Mouse (Mus musculus): ENCODE measurements around the gene Inpp5k. TPM values are rescaled to one million over a fixed set of nuclear protein-coding genes. Genes with fewer than 3 reads are reported as not detected.

Gene Inpp5k
- polyA plus RNA-seq, 1 experiment from 2014 or later, result 45.1 TPM

- peaks cover 24% of the 10 kb centered on the region for H3K4me1 ChIP-seq
- H3K9me3 ChIP-seq, result no peaks in the 10 kb centered on the region
- no peak for ATAC-seq (replicated peaks)
- no peaks in the 10 kb centered on the region for H3K36me3 ChIP-seq (replicated peaks)
- H3K9ac ChIP-seq, result no peak overlapping the region
- no peak overlapping the region for H3K27ac ChIP-seq
- H3K4me3 ChIP-seq, result no peak overlapping the region
- no peak overlapping the region for H3K4me2 ChIP-seq
- H3K27me3 ChIP-seq (replicated peaks), result peaks cover 25% of the 10 kb centered on the region
Observed at GRCm38 (mm10) chr11:75657841-75658240, 27.1 kb downstream of the Inpp5k start.

GRCm38 (mm10) chr11:75658311-75658710, 27.5 kb downstream of the Inpp5k start:
- H3K9ac ChIP-seq, result no peak overlapping the region
- no peak overlapping the region for H3K4me2 ChIP-seq
- no peak overlapping the region for H3K4me3 ChIP-seq
- H3K4me1 ChIP-seq, result peaks cover 24% of the 10 kb centered on the region
- no peaks in the 10 kb centered on the region for H3K9me3 ChIP-seq
- no peak for ATAC-seq (replicated peaks)
- no peak overlapping the region for H3K27ac ChIP-seq
- 92% methylated on average over 13 of the region's 13 CpGs for WGBS
- H3K27me3 ChIP-seq (replicated peaks), result peaks cover 21% of the 10 kb centered on the region
- H3K36me3 ChIP-seq (replicated peaks), result no peaks in the 10 kb centered on the region

GRCm38 (mm10) chr11:75658996-75659750, 28.4 kb downstream of the Inpp5k start:
- Histone ChIP-seq H3K27ac (no peak overlapping the region), H3K9ac (no peak overlapping the region), H3K36me3 (replicated peaks) (no peaks in the 10 kb centered on the region), H3K27me3 (replicated peaks) (peaks cover 14% of the 10 kb centered on the region), H3K4me2 (no peak overlapping the region), H3K9me3 (no peaks in the 10 kb centered on the region), H3K4me1 (peaks cover 19% of the 10 kb centered on the region), H3K4me3 (no peak overlapping the region)
- ATAC-seq (replicated peaks), result no peak
- 83% methylated on average over 14 of the region's 14 CpGs for WGBS

GRCm38 (mm10) chr11:75660081-75660590, 29.3 kb downstream of the Inpp5k start:
- WGBS, result 92% methylated on average over 12 of the region's 12 CpGs
- no peaks in the 10 kb centered on the region for H3K9me3 ChIP-seq
- no peak overlapping the region for H3K4me3 ChIP-seq
- no peak overlapping the region for H3K4me2 ChIP-seq
- no peak for ATAC-seq (replicated peaks)
- H3K36me3 ChIP-seq (replicated peaks), result no peaks in the 10 kb centered on the region
- no peak overlapping the region for H3K27ac ChIP-seq
- H3K27me3 ChIP-seq (replicated peaks), result peaks cover 4% of the 10 kb centered on the region
- no peak overlapping the region for H3K9ac ChIP-seq
- peaks cover 14% of the 10 kb centered on the region for H3K4me1 ChIP-seq

- ATAC-seq (replicated peaks), result no peak
- 90% methylated on average over 21 of the region's 21 CpGs for WGBS
Observed at GRCm38 (mm10) chr11:75660941-75661800, 30.4 kb downstream of the Inpp5k start.

GRCm38 (mm10) chr11:75662131-75662530, 31.3 kb downstream of the Inpp5k start:
- Histone ChIP-seq H3K27ac (no peak overlapping the region), H3K4me3 (no peak overlapping the region), H3K4me1 (no peaks in the 10 kb centered on the region), H3K27me3 (replicated peaks) (no peaks in the 10 kb centered on the region), H3K9me3 (no peaks in the 10 kb centered on the region), H3K36me3 (replicated peaks) (no peaks in the 10 kb centered on the region), H3K9ac (no peak overlapping the region), H3K4me2 (no peak overlapping the region)
- 89% methylated on average over 7 of the region's 7 CpGs for WGBS
- no peak for ATAC-seq (replicated peaks)

More at GRCm38 (mm10) chr11:75660941-75661800, 30.4 kb downstream of the Inpp5k start:
- Histone ChIP-seq H3K9ac (no peak overlapping the region), H3K4me2 (no peak overlapping the region), H3K4me3 (no peak overlapping the region), H3K27ac (no peak overlapping the region), H3K9me3 (no peaks in the 10 kb centered on the region), H3K27me3 (replicated peaks) (no peaks in the 10 kb centered on the region; the same call in 1 of the 2 replicates), H3K36me3 (replicated peaks) (no peaks in the 10 kb centered on the region), H3K4me1 (peaks cover 6% of the 10 kb centered on the region)

GRCm38 (mm10) chr11:75666296-75666695, 35.5 kb downstream of the Inpp5k start:
- H3K27me3 ChIP-seq (replicated peaks), result no peaks in the 10 kb centered on the region
- H3K27ac ChIP-seq, result no peak overlapping the region
- H3K9ac ChIP-seq, result no peak overlapping the region
- no peak overlapping the region for H3K4me3 ChIP-seq
- ATAC-seq (replicated peaks), result no peak
- H3K4me2 ChIP-seq, result no peak overlapping the region
- WGBS, result 97% methylated on average over 6 of the region's 6 CpGs
- H3K36me3 ChIP-seq (replicated peaks), result no peaks in the 10 kb centered on the region
- H3K4me1 ChIP-seq, result no peaks in the 10 kb centered on the region
- no peaks in the 10 kb centered on the region for H3K9me3 ChIP-seq

GRCm38 (mm10) chr11:75668621-75669020, 37.8 kb downstream of the Inpp5k start:
- Histone ChIP-seq H3K9ac (no peak overlapping the region), H3K9me3 (no peaks in the 10 kb centered on the region)

GRCm38 (mm10) chr11:75669176-75669852, 38.5 kb downstream of the Inpp5k start:
- ATAC-seq (replicated peaks), result no peak

More at GRCm38 (mm10) chr11:75668621-75669020, 37.8 kb downstream of the Inpp5k start:
- H3K27me3 ChIP-seq (replicated peaks), result no peaks in the 10 kb centered on the region
- H3K4me2 ChIP-seq, result no peak overlapping the region
- no peaks in the 10 kb centered on the region for H3K36me3 ChIP-seq (replicated peaks)
- H3K4me1 ChIP-seq, result no peaks in the 10 kb centered on the region
- 85% methylated on average over 3 of the region's 3 CpGs for WGBS
- no peak overlapping the region for H3K4me3 ChIP-seq
- no peak for ATAC-seq (replicated peaks)
- no peak overlapping the region for H3K27ac ChIP-seq

GRCm38 (mm10) chr11:75669853-75670200, 39.0 kb downstream of the Inpp5k start:
- Histone ChIP-seq H3K36me3 (replicated peaks) (no peaks in the 10 kb centered on the region), H3K27me3 (replicated peaks) (no peaks in the 10 kb centered on the region), H3K4me1 (no peaks in the 10 kb centered on the region), H3K4me3 (no peak overlapping the region), H3K9ac (no peak overlapping the region), H3K9me3 (no peaks in the 10 kb centered on the region), H3K4me2 (no peak overlapping the region), H3K27ac (no peak overlapping the region)
- no peak for ATAC-seq (replicated peaks)
- 92% methylated on average over 12 of the region's 12 CpGs for WGBS

More at GRCm38 (mm10) chr11:75669176-75669852, 38.5 kb downstream of the Inpp5k start:
- H3K4me1 ChIP-seq, result no peaks in the 10 kb centered on the region
- H3K4me3 ChIP-seq, result no peak overlapping the region
- no peaks in the 10 kb centered on the region for H3K27me3 ChIP-seq (replicated peaks)
- H3K27ac ChIP-seq, result no peak overlapping the region
- H3K4me2 ChIP-seq, result no peak overlapping the region
- no peak overlapping the region for H3K9ac ChIP-seq
- H3K9me3 ChIP-seq, result no peaks in the 10 kb centered on the region
- H3K36me3 ChIP-seq (replicated peaks), result no peaks in the 10 kb centered on the region
- WGBS, result 92% methylated on average over 11 of the region's 11 CpGs

GRCm38 (mm10) chr11:75671426-75672180, 40.8 kb downstream of the Inpp5k start:
- H3K4me3 ChIP-seq, result no peak overlapping the region
- H3K4me1 ChIP-seq, result no peaks in the 10 kb centered on the region
- no peak for ATAC-seq (replicated peaks)
- no peaks in the 10 kb centered on the region for H3K9me3 ChIP-seq
- H3K4me2 ChIP-seq, result no peak overlapping the region
- H3K36me3 ChIP-seq (replicated peaks), result no peaks in the 10 kb centered on the region
- H3K27me3 ChIP-seq (replicated peaks), result no peaks in the 10 kb centered on the region
- no peak overlapping the region for H3K27ac ChIP-seq
- 84% methylated on average over 22 of the region's 22 CpGs for WGBS
- no peak overlapping the region for H3K9ac ChIP-seq

Measured in midbrain, embryonic 15.5 days (tissue).